Mouse (Mus musculus) limb, embryonic 10.5 days (tissue): ENCODE results near the gene Arid1a. TPM values are rescaled to one million over a fixed set of nuclear protein-coding genes. Genes with fewer than 3 reads are reported as not detected.

Source experiments
- DNase-seq: peaks from one replicate; pipeline ENCODE4 v3.0.0-alpha.2; 2017; ENCODE audit warnings: low spot score
- H3K27ac ChIP-seq: fragments of 300-500 bp; sonication (generic); 2 replicates; pipeline ENCODE4 v1.5.1; 2016; ENCODE audit warnings: mild to moderate bottlenecking
- H3K27me3 ChIP-seq: fragments of 300-500 bp; sonication (generic); 2 replicates; pipeline ENCODE4 v1.6.1; 2016; ENCODE audit warnings: low read depth, mild to moderate bottlenecking; ENCODE audit not compliant: poor library complexity, severe bottlenecking
- H3K36me3 ChIP-seq: fragments of 300-500 bp; sonication (generic); 2 replicates; pipeline ENCODE4 v1.6.1; 2016; ENCODE audit warnings: mild to moderate bottlenecking, moderate library complexity
- H3K4me1 ChIP-seq: fragments of 300-500 bp; sonication (generic); 2 replicates; pipeline ENCODE4 v1.6.1; 2016
- H3K4me3 ChIP-seq: fragments of 300-500 bp; sonication (generic); 2 replicates; pipeline ENCODE4 v1.5.1; 2016; ENCODE audit warnings: mild to moderate bottlenecking, moderate library complexity
- H3K9me3 ChIP-seq: fragments of 300-500 bp; sonication (generic); replicated peaks from 2 replicates; pipeline ENCODE4 v1.6.1; 2016; ENCODE audit warnings: mild to moderate bottlenecking
- WGBS: fragments of 180-500 bp; shearing (Covaris S2); methylation state at CpG from one replicate; pipeline ENCODE4 v1.1.7; 2016; 5-methylcytosine and 5-hydroxymethylcytosine counted together
- polyA plus RNA-seq: library from polyadenylated mRNA; unstranded; fragments of >200 nt; fragmentation: Nextera tagmentation; extraction: Ambion mirVana; gene quantifications from 2 replicates; pipeline ENCODE4 v1.2.1, GENCODE M21; 2016

The Arid1a gene
- polyA plus RNA-seq, 1 experiment from 2014 or later = 46.6 TPM

GRCm38 (mm10) chr4:133754238-133754637 is 2.3 kb downstream of the Arid1a start:
- Histone ChIP-seq H3K4me1 (peaks cover 51% of the 10 kb centered on the region), H3K4me3 (peak overlapping the region; percentile 100)
- peak; percentile 99 for DNase-seq

GRCm38 (mm10) chr4:133753375-133754190 is 3.0 kb downstream of the Arid1a start:
- H3K4me3 ChIP-seq = peak overlapping the region; percentile 100
- no peaks in the 10 kb centered on the region for H3K27me3 ChIP-seq
- H3K4me1 ChIP-seq = peaks cover 55% of the 10 kb centered on the region
- H3K9me3 ChIP-seq = no peaks in the 10 kb centered on the region
- under 1% methylated on average over 52 of the region's 99 CpGs for WGBS
- peaks cover 25% of the 10 kb centered on the region for H3K36me3 ChIP-seq
- H3K27ac ChIP-seq = peak overlapping the region; percentile 100
- DNase-seq = peak; percentile 89

More at GRCm38 (mm10) chr4:133754238-133754637, 2.3 kb downstream of the Arid1a start:
- Histone ChIP-seq H3K36me3 (peaks cover 19% of the 10 kb centered on the region), H3K9me3 (no peaks in the 10 kb centered on the region), H3K27me3 (no peaks in the 10 kb centered on the region), H3K27ac (peak overlapping the region; percentile 100)
- 0% methylated on average over 34 of the region's 50 CpGs for WGBS

GRCm38 (mm10) chr4:133752449-133753374 is 3.9 kb downstream of the Arid1a start:
- under 1% methylated on average over 97 of the region's 121 CpGs for WGBS
- DNase-seq = peak; percentile 65
- H3K4me1 ChIP-seq = peaks cover 59% of the 10 kb centered on the region

GRCm38 (mm10) chr4:133751521-133752448 is 4.8 kb downstream of the Arid1a start:
- under 1% methylated on average over 29 of the region's 31 CpGs for WGBS
- peaks cover 53% of the 10 kb centered on the region for H3K4me1 ChIP-seq

More at GRCm38 (mm10) chr4:133752449-133753374, 3.9 kb downstream of the Arid1a start:
- H3K27me3 ChIP-seq = no peaks in the 10 kb centered on the region
- H3K4me3 ChIP-seq = peak overlapping the region; percentile 100
- H3K9me3 ChIP-seq = no peaks in the 10 kb centered on the region
- H3K27ac ChIP-seq = peak overlapping the region; percentile 100
- H3K36me3 ChIP-seq = peaks cover 34% of the 10 kb centered on the region

GRCm38 (mm10) chr4:133750184-133750775 is 6.3 kb downstream of the Arid1a start:
- Histone ChIP-seq H3K27ac (0 out of 2 replicates have a peak overlapping the region, but pooled peaks have one; percentile 31), H3K36me3 (peaks cover 57% of the 10 kb centered on the region)

More at GRCm38 (mm10) chr4:133751521-133752448, 4.8 kb downstream of the Arid1a start:
- H3K27me3 ChIP-seq = no peaks in the 10 kb centered on the region
- H3K4me3 ChIP-seq = peak overlapping the region; percentile 100
- peak overlapping the region; percentile 100 for H3K27ac ChIP-seq
- H3K36me3 ChIP-seq = peaks cover 42% of the 10 kb centered on the region
- peak; percentile 62 for DNase-seq
- no peaks in the 10 kb centered on the region for H3K9me3 ChIP-seq

GRCm38 (mm10) chr4:133735282-133735681 is 21.3 kb downstream of the Arid1a start:
- Histone ChIP-seq H3K36me3 (peaks cover 78% of the 10 kb centered on the region), H3K9me3 (no peaks in the 10 kb centered on the region), H3K27ac (no peak overlapping the region), H3K4me1 (peaks cover 57% of the 10 kb centered on the region), H3K27me3 (no peaks in the 10 kb centered on the region), H3K4me3 (no peak overlapping the region)
- no peak for DNase-seq
- 92% methylated on average over 3 of the region's 3 CpGs for WGBS

More at GRCm38 (mm10) chr4:133750184-133750775, 6.3 kb downstream of the Arid1a start:
- Histone ChIP-seq H3K4me3 (peak overlapping the region; percentile 100), H3K4me1 (peaks cover 42% of the 10 kb centered on the region), H3K27me3 (no peaks in the 10 kb centered on the region), H3K9me3 (no peaks in the 10 kb centered on the region)
- no peak for DNase-seq
- 63% methylated on average over 7 of the region's 7 CpGs for WGBS

GRCm38 (mm10) chr4:133730122-133730521 is 26.4 kb downstream of the Arid1a start:
- peak overlapping the region; percentile 37 for H3K4me3 ChIP-seq
- peaks cover 49% of the 10 kb centered on the region for H3K36me3 ChIP-seq
- H3K4me1 ChIP-seq = peaks cover 73% of the 10 kb centered on the region
- peak overlapping the region; percentile 73 for H3K27ac ChIP-seq
- no peaks in the 10 kb centered on the region for H3K9me3 ChIP-seq
- H3K27me3 ChIP-seq = no peaks in the 10 kb centered on the region
- DNase-seq = no peak

- Histone ChIP-seq H3K27me3 (no peaks in the 10 kb centered on the region), H3K9me3 (no peaks in the 10 kb centered on the region), H3K27ac (peak overlapping the region; percentile 73), H3K4me1 (peaks cover 68% of the 10 kb centered on the region), H3K36me3 (peaks cover 49% of the 10 kb centered on the region), H3K4me3 (peak overlapping the region; percentile 37)
- DNase-seq = peak; percentile 86
- WGBS = 4% methylated on average over 16 of the region's 16 CpGs
These were observed 27.0 kb downstream of the Arid1a start for GRCm38 (mm10) chr4:133729541-133730093.

GRCm38 (mm10) chr4:133729007-133729406 is 27.6 kb downstream of the Arid1a start:
- Histone ChIP-seq H3K27me3 (no peaks in the 10 kb centered on the region), H3K4me3 (peak overlapping the region; percentile 37), H3K27ac (peak overlapping the region; percentile 73), H3K9me3 (no peaks in the 10 kb centered on the region), H3K4me1 (peaks cover 64% of the 10 kb centered on the region), H3K36me3 (peaks cover 49% of the 10 kb centered on the region)
- DNase-seq = no peak
- WGBS = 61% methylated on average over 6 of the region's 6 CpGs

GRCm38 (mm10) chr4:133728256-133728655 is 28.3 kb downstream of the Arid1a start:
- no peaks in the 10 kb centered on the region for H3K9me3 ChIP-seq
- no peak for DNase-seq
- no peaks in the 10 kb centered on the region for H3K27me3 ChIP-seq
- H3K4me3 ChIP-seq = peak overlapping the region; percentile 37; the same call in 1 of the 2 replicates
- H3K27ac ChIP-seq = no peak overlapping the region; the same call in 1 of the 2 replicates
- H3K4me1 ChIP-seq = peaks cover 57% of the 10 kb centered on the region
- WGBS = 12% methylated on average over 9 of the region's 9 CpGs
- H3K36me3 ChIP-seq = peaks cover 49% of the 10 kb centered on the region

GRCm38 (mm10) chr4:133725706-133726105 is 30.9 kb downstream of the Arid1a start:
- WGBS = 85% methylated on average over 2 of the region's 2 CpGs
- no peak overlapping the region for H3K27ac ChIP-seq
- no peaks in the 10 kb centered on the region for H3K9me3 ChIP-seq
- no peak overlapping the region for H3K4me3 ChIP-seq
- no peak for DNase-seq
- H3K27me3 ChIP-seq = no peaks in the 10 kb centered on the region
- H3K4me1 ChIP-seq = peaks cover 34% of the 10 kb centered on the region
- peaks cover 59% of the 10 kb centered on the region for H3K36me3 ChIP-seq
